Mouse (Mus musculus): ENCODE results near the gene Tpst1.

Gene Tpst1

GRCm38 (mm10) chr5:130052955-130053354, 20.2 kb upstream of the Tpst1 start:
- no peak for DNase-seq

GRCm38 (mm10) chr5:130055688-130056087, 17.4 kb upstream of the Tpst1 start:
- DNase-seq: no peak

GRCm38 (mm10) chr5:130056303-130056702, 16.8 kb upstream of the Tpst1 start:
- no peak for DNase-seq

- DNase-seq: no peak
Measured at GRCm38 (mm10) chr5:130059413-130060328, 13.5 kb upstream of the Tpst1 start.

- no peak for DNase-seq
Measured at GRCm38 (mm10) chr5:130060329-130060665, 12.8 kb upstream of the Tpst1 start.

- DNase-seq: peak; percentile 47
Measured at GRCm38 (mm10) chr5:130062096-130062495, 11.0 kb upstream of the Tpst1 start.

GRCm38 (mm10) chr5:130063760-130064159, 9.4 kb upstream of the Tpst1 start:
- DNase-seq: no peak

- DNase-seq: no peak
Measured at GRCm38 (mm10) chr5:130065579-130065978, 7.5 kb upstream of the Tpst1 start.

- no peak for DNase-seq
Measured at GRCm38 (mm10) chr5:130067841-130068264, 5.3 kb upstream of the Tpst1 start.

- DNase-seq: no peak
Measured at GRCm38 (mm10) chr5:130074491-130074890, 1.4 kb downstream of the Tpst1 start.

GRCm38 (mm10) chr5:130076396-130076795, 3.3 kb downstream of the Tpst1 start:
- no peak for DNase-seq

- no peak for DNase-seq
Measured at GRCm38 (mm10) chr5:130078096-130078833, 5.1 kb downstream of the Tpst1 start.

- DNase-seq: no peak
Measured at GRCm38 (mm10) chr5:130078834-130079156, 5.7 kb downstream of the Tpst1 start.

- DNase-seq: peak; percentile 90
Measured at GRCm38 (mm10) chr5:130079202-130080050, 6.3 kb downstream of the Tpst1 start.

- no peak for DNase-seq
Measured at GRCm38 (mm10) chr5:130080051-130080681, 7.0 kb downstream of the Tpst1 start.

- peak; percentile 9 for DNase-seq
Measured at GRCm38 (mm10) chr5:130081181-130081881, 8.2 kb downstream of the Tpst1 start.

- DNase-seq: no peak
Measured at GRCm38 (mm10) chr5:130082431-130082830, 9.3 kb downstream of the Tpst1 start.

GRCm38 (mm10) chr5:130084271-130084670, 11.1 kb downstream of the Tpst1 start:
- DNase-seq: no peak

GRCm38 (mm10) chr5:130088008-130088407, 14.9 kb downstream of the Tpst1 start:
- no peak for DNase-seq

- DNase-seq: no peak
Measured at GRCm38 (mm10) chr5:130088612-130089011, 15.5 kb downstream of the Tpst1 start.

GRCm38 (mm10) chr5:130089177-130089576, 16.1 kb downstream of the Tpst1 start:
- no peak for DNase-seq
